Mouse (Mus musculus): ENCODE measurements at regions not wholly inside any gene's neighbourhood (a gene's known extent, or its start where the extent isn't known, plus 50 kb on each side); places are given as distances from the start of the nearest gene placed in this dataset.

GRCm38 (mm10) chr5:112133688-112134573, 118.4 kb downstream of the Cryba4 start:
- dilution Hi-C loops (cut with MboI; ENCODE audit: extremely low pct_ligation_motif_present, extremely low pct_unique_long_range_greater_than_20kb, low sequenced_read_pairs), result no loop called here
- Histone ChIP-seq H3K9me3 (replicated peaks; ENCODE audit: low read length) (peaks cover 89% of the 10 kb centered on the region), H3K79me2 (replicated peaks; ENCODE audit: control insufficient read depth, extremely low read depth, insufficient read depth, poor library complexity, severe bottlenecking) (no peaks in the 10 kb centered on the region), H3K4me3 (replicated peaks in 1 of 3; ENCODE audit: low read depth in 2 of 3, low read length in 2 of 3, poor library complexity in 1 of 3) (no peak overlapping the region), H3K36me3 (replicated peaks in 1 of 2; ENCODE audit: control insufficient read depth in 1 of 2, insufficient read depth in 1 of 2, low read length in 1 of 2) (no peaks in the 10 kb centered on the region), H3K27ac (ENCODE audit: insufficient read depth, low read depth) (no peak overlapping the region), H3K27me3 (replicated peaks) (no peaks in the 10 kb centered on the region), H3K9ac (ENCODE audit: insufficient read depth, low read depth) (no peak overlapping the region), H3K4me1 (ENCODE audit: control insufficient read depth in 1 of 2, insufficient read depth in 2 of 2) (no peaks in the 10 kb centered on the region), H3K4me2 (ENCODE audit: insufficient read depth, low read depth, poor library complexity, severe bottlenecking) (no peak overlapping the region)
- in situ Hi-C loops (cut with MboI; ENCODE audit: low pct_ligation_motif_present, low pct_unique_long_range_greater_than_20kb, low sequenced_read_pairs), result no loop called here
- TF ChIP-seq MAFK (IDR thresholded peaks at IDR 0.05; ENCODE audit: insufficient replicate concordance, low read length) (no peak), MAZ (IDR thresholded peaks at IDR 0.05; ENCODE audit: low read depth, low read length) (no peak), MXI1 (IDR thresholded peaks at IDR 0.05; ENCODE audit: low read depth, low read length) (no peak), NRF1 (IDR thresholded peaks at IDR 0.05; ENCODE audit: low read depth, low read length) (no peak), ZNF384 (IDR thresholded peaks at IDR 0.05; ENCODE audit: low read depth, low read length) (no peak), PAX5 (IDR thresholded peaks at IDR 0.05; ENCODE audit: low read length) (no peak), HCFC1 (IDR thresholded peaks at IDR 0.05; ENCODE audit: low read depth, low read length) (no peak), USF1 (IDR thresholded peaks at IDR 0.05; ENCODE audit: low read depth, low read length) (no peak), JUN (IDR thresholded peaks at IDR 0.05; ENCODE audit: insufficient read depth, low read depth, low read length) (no peak), CHD1 (IDR thresholded peaks at IDR 0.05; ENCODE audit: low read depth, low read length) (no peak), POLR2A (IDR thresholded peaks at IDR 0.05; ENCODE audit: low read depth, low read length) (no peak), NELFE (IDR thresholded peaks at IDR 0.05; ENCODE audit: low read depth, low read length) (no peak)
- DNase-seq (ENCODE audit: extremely low read depth), result no peak

- no peak for DNase-seq (ENCODE audit: extremely low read depth)
- H3K9me3 ChIP-seq (replicated peaks; ENCODE audit: low read length), result peaks cover 84% of the 10 kb centered on the region
- no peak overlapping the region for H3K4me3 ChIP-seq (replicated peaks in 1 of 3; ENCODE audit: low read depth in 2 of 3, low read length in 2 of 3, poor library complexity in 1 of 3)
- H3K4me1 ChIP-seq (ENCODE audit: control insufficient read depth in 1 of 2, insufficient read depth in 2 of 2), result no peaks in the 10 kb centered on the region
- TF ChIP-seq E2F4 (IDR thresholded peaks at IDR 0.05; ENCODE audit: insufficient replicate concordance, low read depth, low read length) (no peak), ZC3H11A (IDR thresholded peaks at IDR 0.05; ENCODE audit: low read depth, low read length) (no peak), MAX (IDR thresholded peaks at IDR 0.05; ENCODE audit: low read length) (no peak), CHD2 (IDR thresholded peaks at IDR 0.05; ENCODE audit: low read length) (no peak), HCFC1 (IDR thresholded peaks at IDR 0.05; ENCODE audit: low read depth, low read length) (no peak), MAFK (IDR thresholded peaks at IDR 0.05; ENCODE audit: insufficient replicate concordance, low read length) (no peak), POLR2AphosphoS2 (IDR thresholded peaks at IDR 0.05; ENCODE audit: low read depth, low read length) (no peak)
- no peaks in the 10 kb centered on the region for H3K79me2 ChIP-seq (replicated peaks; ENCODE audit: control insufficient read depth, extremely low read depth, insufficient read depth, poor library complexity, severe bottlenecking)
- H3K27me3 ChIP-seq (replicated peaks), result no peaks in the 10 kb centered on the region
- no peak overlapping the region for H3K27ac ChIP-seq (ENCODE audit: insufficient read depth, low read depth)
- dilution Hi-C loops (cut with MboI; ENCODE audit: extremely low pct_ligation_motif_present, extremely low pct_unique_long_range_greater_than_20kb, low sequenced_read_pairs) (no loop called here), in situ Hi-C loops (cut with MboI; ENCODE audit: low pct_ligation_motif_present, low pct_unique_long_range_greater_than_20kb, low sequenced_read_pairs) (no loop called here)
- H3K4me2 ChIP-seq (ENCODE audit: insufficient read depth, low read depth, poor library complexity, severe bottlenecking), result no peak overlapping the region
- no peak overlapping the region for H3K9ac ChIP-seq (ENCODE audit: insufficient read depth, low read depth)
- H3K36me3 ChIP-seq (replicated peaks in 1 of 2; ENCODE audit: control insufficient read depth in 1 of 2, insufficient read depth in 1 of 2, low read length in 1 of 2), result no peaks in the 10 kb centered on the region
Measured at GRCm38 (mm10) chr5:112136646-112137045, 115.7 kb downstream of the Cryba4 start.

All from CH12.LX (cell line).